23 mouse cellular contexts compared by ENCODE assay signal in genomic region chr7:19532240-19532639, GRCm38 (mm10). TPM values are rescaled to one million over a fixed set of nuclear protein-coding genes. Genes with fewer than 3 reads are reported as not detected.
A peak's percentile ranks its signal among the peaks of the same experiment; 100 is the strongest.
DNase-seq lines count a peak whose midpoint lies in the region; ATAC-seq and TF ChIP-seq lines count a peak whose summit lies in the region.
"Had no signal": no experiment of that assay in that cellular context is flagged by ENCODE, and none has a peak within 500 bp of the region (broad histone marks: within the 10 kb centered on the region; RNA-seq: fewer than 3 reads in every experiment).

No protein-coding gene starts in this region.

- ATAC-seq in midbrain, embryonic 14.5 days (ENCODE audit: low FRiP score, low TSS enrichment): no peak; the same call in 1 of the 2 replicates
- ATAC-seq: activated CD4-positive, CD25-positive, alpha-beta regulatory T cell, adult 4 months; CD4-positive, CD25-positive, alpha-beta regulatory T cell, adult 4 months; forebrain, embryonic 13.5 days; hindbrain, embryonic 16.5 days; inflammation-experienced regulatory T-cells, adult 6 months had no signal

- no peaks in the 10 kb centered on the region for H3K79me3 ChIP-seq in C2C12 (ENCODE audit: low read depth)

- H3K36me3 ChIP-seq in C2C12 (ENCODE audit: control insufficient read depth, insufficient read depth) (peaks cover 3% of the 10 kb centered on the region), E14TG2a.4 (ENCODE audit: insufficient read depth, low read length) (peaks cover 68% of the 10 kb centered on the region), myocyte (ENCODE audit: control insufficient read depth, insufficient read depth) (no peaks in the 10 kb centered on the region)
- H3K36me3 ChIP-seq in midbrain, embryonic 14.5 days (ENCODE audit: control insufficient read depth, insufficient read depth, low read length): peaks cover 64% of the 10 kb centered on the region

- intact Hi-C loops in left cerebral cortex, postnatal 4 days (cut with DNase I): no loop called here

- H3K4me1 ChIP-seq in E14TG2a.4 (replicated peaks; ENCODE audit: low read depth, low read length): peaks cover 29% of the 10 kb centered on the region
- H3K4me1 ChIP-seq in midbrain, embryonic 14.5 days (ENCODE audit: control insufficient read depth, insufficient read depth, low read length): no peaks in the 10 kb centered on the region
- H3K4me1 ChIP-seq: forebrain, embryonic 13.5 days; hindbrain, embryonic 12.5 days had no signal

- H3ac ChIP-seq in C2C12 (ENCODE audit: control insufficient read depth, insufficient read length, low read depth): no peak overlapping the region
- no peak overlapping the region for H3ac ChIP-seq in myocyte (ENCODE audit: control insufficient read depth, insufficient read length)

- no peak overlapping the region for H3K4me2 ChIP-seq in myocyte (ENCODE audit: low read depth)
- no peak overlapping the region for H3K4me2 ChIP-seq in midbrain, embryonic 14.5 days (ENCODE audit: low read length)
- H3K4me2 ChIP-seq: forebrain, embryonic 13.5 days; heart, embryonic 13.5 days; hindbrain, embryonic 12.5 days had no signal

- H3K27me3 ChIP-seq in C2C12 (ENCODE audit: control insufficient read depth, insufficient read depth, insufficient read length) (no peaks in the 10 kb centered on the region), E14TG2a.4 (ENCODE audit: insufficient read depth, low read length) (no peaks in the 10 kb centered on the region), myocyte (ENCODE audit: control insufficient read depth, insufficient read depth, insufficient read length) (no peaks in the 10 kb centered on the region)
- no peaks in the 10 kb centered on the region for H3K27me3 ChIP-seq in midbrain, embryonic 14.5 days (ENCODE audit: control insufficient read depth, insufficient read depth, low read length)
- H3K27me3 ChIP-seq: forebrain, embryonic 13.5 days; heart, embryonic 13.5 days; hindbrain, embryonic 12.5 days had no signal

- peak; percentile 28 for DNase-seq in left cerebral cortex, postnatal 4 days
- DNase-seq in left cerebral cortex, adult 11 months (ENCODE audit: low spot score): no peak
- DNase-seq in midbrain, embryonic 14.5 days: no peak
- DNase-seq: adrenal gland, postnatal 14 days; cerebellum, adult 18-20 months; cerebellum, adult 9-11 months; cerebellum, postnatal 36 days; gastrocnemius, adult 2 months; gastrocnemius, postnatal 25 days; heart, postnatal 10 days; heart, postnatal 4 days had no signal

- no peak for TF ChIP-seq CTCF in C2C12 (IDR thresholded peaks at IDR 0.05; ENCODE audit: control insufficient read depth, insufficient read depth, insufficient read length)
- no peak for TF ChIP-seq CTCF in E14TG2a.4 (conservative IDR thresholded peaks at IDR 0.05; ENCODE audit: low read length)

- H3K4me3 ChIP-seq in C2C12 (ENCODE audit: insufficient read depth, poor library complexity, severe bottlenecking) (no peak overlapping the region), E14TG2a.4 (replicated peaks; ENCODE audit: low read length) (peak overlapping the region; percentile 61), myocyte (no peak overlapping the region)
- H3K4me3 ChIP-seq in midbrain, embryonic 14.5 days (replicated peaks; ENCODE audit: low read depth, low read length): no peak overlapping the region
- H3K4me3 ChIP-seq: forebrain, embryonic 13.5 days; gastrocnemius, adult 2 months; heart, embryonic 13.5 days; hindbrain, embryonic 12.5 days had no signal

- H3K9me3 ChIP-seq in E14TG2a.4 (ENCODE audit: low read length): peaks cover 12% of the 10 kb centered on the region; the same call in 1 of the 2 replicates
- H3K9me3 ChIP-seq in midbrain, embryonic 14.5 days (ENCODE audit: control insufficient read depth, low read length): no peaks in the 10 kb centered on the region
- H3K9me3 ChIP-seq: forebrain, embryonic 13.5 days; heart, embryonic 13.5 days; hindbrain, embryonic 12.5 days had no signal

- TF ChIP-seq POLR2A in myocyte (IDR thresholded peaks at IDR 0.05; ENCODE audit: insufficient read length, low read depth): no peak

- H3K79me2 ChIP-seq in C2C12 (ENCODE audit: control insufficient read depth, insufficient read depth): no peaks in the 10 kb centered on the region
- H3K79me2 ChIP-seq in myocyte (ENCODE audit: control insufficient read depth, insufficient read depth): no peaks in the 10 kb centered on the region

- 90% methylated on average over 14 of the region's 14 CpGs for WGBS in midbrain, embryonic 14.5 days

- H3K9ac ChIP-seq in midbrain, embryonic 14.5 days (replicated peaks; ENCODE audit: low read length): no peak overlapping the region
- H3K9ac ChIP-seq: forebrain, embryonic 13.5 days; heart, embryonic 13.5 days; hindbrain, embryonic 12.5 days had no signal

- no peak overlapping the region for H3K27ac ChIP-seq in midbrain, embryonic 14.5 days (replicated peaks; ENCODE audit: low read depth, low read length)
- H3K27ac ChIP-seq: forebrain, embryonic 13.5 days; gastrocnemius, adult 2 months; heart, embryonic 13.5 days; hindbrain, embryonic 12.5 days had no signal

TF ChIP-seq in C2C12, 6 proteins besides CTCF, POLR2A, EP300 and RAD21:
- TF ChIP-seq MYOD1 (IDR thresholded peaks at IDR 0.05; ENCODE audit: control insufficient read depth, insufficient read length, low read depth) (peak; percentile 93), CEBPB (IDR thresholded peaks at IDR 0.05; ENCODE audit: low read depth) (no peak)

TF ChIP-seq in myocyte, 11 proteins besides CTCF, POLR2A, EP300 and RAD21:
- peak; percentile 54 for TF ChIP-seq TCF3 (IDR thresholded peaks at IDR 0.05; ENCODE audit: insufficient read length, low read depth)
- no peak for TF ChIP-seq CEBPB (IDR thresholded peaks at IDR 0.05; ENCODE audit: insufficient read depth, poor library complexity, severe bottlenecking)
- TF ChIP-seq POLR2AphosphoS2 (IDR thresholded peaks at IDR 0.05; ENCODE audit: insufficient read length, low read depth): no peak
- no peak for TF ChIP-seq MAX (IDR thresholded peaks at IDR 0.05; ENCODE audit: low read depth)
- peak in 2 of 3 experiments; percentile 62 to 90 for TF ChIP-seq MYOG (IDR thresholded peaks at IDR 0.05; ENCODE audit: control insufficient read depth in 1 of 3, insufficient read depth in 1 of 3, insufficient read length in 2 of 3, low read depth in 2 of 3)
- peak in 2 of 3 experiments; percentile 96 for TF ChIP-seq MYOD1 (IDR thresholded peaks at IDR 0.05; ENCODE audit: control insufficient read depth in 1 of 3, insufficient read length in 2 of 3, low read depth in 2 of 3)

RNA-seq across cellular contexts. Expression of gene Nkpd1, which starts 14.6 kb away (rescaled TPM):
- total RNA-seq in left cerebral cortex, postnatal 4 days (2021): under 1 TPM; 0.90 to 0.91 TPM
- polyA plus RNA-seq in C2C12 (2012; fragmentation: generic; extraction: Trizol) (0.11 TPM), myocyte (2012; fragmentation: generic; extraction: Trizol) (0.06 TPM)
- polyA plus RNA-seq in midbrain, embryonic 14.5 days (2014; fragmentation: Nextera tagmentation; extraction: Ambion mirVana): 0.51 and 0.74 TPM in 2 replicates
- total RNA-seq: gastrocnemius, adult 2 months; gastrocnemius, postnatal 25 days; granulocyte monocyte progenitor cell, adult 5-6 weeks; heart, adult 8-10 months; heart, postnatal 10 days; heart, postnatal 4 days had no signal
- polyA plus RNA-seq: activated CD4-positive, CD25-positive, alpha-beta regulatory T cell, adult 4 months; CD4-positive, CD25-positive, alpha-beta regulatory T cell, adult 4 months; heart, embryonic 13.5 days; inflammation-experienced regulatory T-cells, adult 6 months had no signal

RNA-seq across cellular contexts. Expression of gene Trappc6a, which starts 24.0 kb away (rescaled TPM):
- total RNA-seq in left cerebral cortex, postnatal 4 days (2021): 10 to 100 TPM; 17.9 to 19.0 TPM
- polyA plus RNA-seq in C2C12 (2012; fragmentation: generic; extraction: Trizol) (23.2 TPM), myocyte (2012; fragmentation: generic; extraction: Trizol) (57.3 TPM)
- 30.1 and 36.6 TPM in 2 replicates for polyA plus RNA-seq in midbrain, embryonic 14.5 days (2014; fragmentation: Nextera tagmentation; extraction: Ambion mirVana)

RNA-seq across cellular contexts. Expression of gene Bloc1s3, which starts 24.1 kb away (rescaled TPM):
- 1 to 10 TPM; 8.5 to 8.8 TPM for total RNA-seq in left cerebral cortex, postnatal 4 days (2021)
- polyA plus RNA-seq in C2C12 (2012; fragmentation: generic; extraction: Trizol): 4.8 TPM
- polyA plus RNA-seq in myocyte (2012; fragmentation: generic; extraction: Trizol): 7.8 TPM
- polyA plus RNA-seq in midbrain, embryonic 14.5 days (2014; fragmentation: Nextera tagmentation; extraction: Ambion mirVana): 2.5 and 6.1 TPM in 2 replicates

RNA-seq across cellular contexts. Expression of gene Ppp1r37, which starts 30.6 kb away (rescaled TPM):
- total RNA-seq in left cerebral cortex, postnatal 4 days (2021): 10 to 100 TPM; 81.1 to 85.1 TPM
- 32.6 TPM for polyA plus RNA-seq in C2C12 (2012; fragmentation: generic; extraction: Trizol)
- 48.4 TPM for polyA plus RNA-seq in myocyte (2012; fragmentation: generic; extraction: Trizol)
- 9.5 and 31.7 TPM in 2 replicates for polyA plus RNA-seq in midbrain, embryonic 14.5 days (2014; fragmentation: Nextera tagmentation; extraction: Ambion mirVana)

RNA-seq across cellular contexts. Expression of gene Zfp296, which starts 44.8 kb away (rescaled TPM):
- total RNA-seq in left cerebral cortex, postnatal 4 days (2021): under 1 TPM; 0.22 to 0.24 TPM
- polyA plus RNA-seq in C2C12 (2012; fragmentation: generic; extraction: Trizol): 1.9 TPM
- 1.5 TPM for polyA plus RNA-seq in myocyte (2012; fragmentation: generic; extraction: Trizol)
- 0.22 and 0.32 TPM in 2 replicates for polyA plus RNA-seq in midbrain, embryonic 14.5 days (2014; fragmentation: Nextera tagmentation; extraction: Ambion mirVana)
- total RNA-seq: heart, postnatal 10 days had no signal
